Mouse (Mus musculus) left cerebral cortex, adult 9 months (tissue): ENCODE data around the gene Gsx1.

ENCODE experiments used
- DNase-seq, 2 experiments: peaks; one replicate each; pipeline ENCODE4 v3.0.0; 2022; ENCODE audit warnings: low spot score in 2 of 2

Gene Gsx1

GRCm38 (mm10) chr5:147188571-147188975 lies at the start of gene Gsx1:
TSS of gene Gsx1 (plus strand) at chr5:147188696.
- no peak for DNase-seq

GRCm38 (mm10) chr5:147147340-147147739 lies 41.2 kb upstream of the Gsx1 start:
- DNase-seq = no peak

GRCm38 (mm10) chr5:147154806-147155371 lies 33.6 kb upstream of the Gsx1 start:
- DNase-seq = no peak

GRCm38 (mm10) chr5:147155449-147156133 lies 32.9 kb upstream of the Gsx1 start:
- peak in 1 of 2 experiments; percentile 12 for DNase-seq

GRCm38 (mm10) chr5:147156376-147156775 lies 32.1 kb upstream of the Gsx1 start:
- DNase-seq = no peak

- DNase-seq = no peak
Observed at GRCm38 (mm10) chr5:147157441-147157840, 31.1 kb upstream of the Gsx1 start.

- DNase-seq = no peak
Observed at GRCm38 (mm10) chr5:147159320-147159719, 29.2 kb upstream of the Gsx1 start.

- no peak for DNase-seq
Observed at GRCm38 (mm10) chr5:147159792-147160191, 28.7 kb upstream of the Gsx1 start.

GRCm38 (mm10) chr5:147165060-147165459 lies 23.4 kb upstream of the Gsx1 start:
- DNase-seq = no peak

- no peak for DNase-seq
Observed at GRCm38 (mm10) chr5:147170088-147170487, 18.4 kb upstream of the Gsx1 start.

GRCm38 (mm10) chr5:147174046-147174445 lies 14.4 kb upstream of the Gsx1 start:
- no peak for DNase-seq

GRCm38 (mm10) chr5:147185174-147185915 lies 3.2 kb upstream of the Gsx1 start:
- DNase-seq = no peak

- DNase-seq = no peak
Observed at GRCm38 (mm10) chr5:147186001-147186431, 2.5 kb upstream of the Gsx1 start.

- DNase-seq = no peak
Observed at GRCm38 (mm10) chr5:147186781-147187551, 1.5 kb upstream of the Gsx1 start.

- no peak for DNase-seq
Observed at GRCm38 (mm10) chr5:147187552-147188170, 835 bp upstream of the Gsx1 start.

- no peak for DNase-seq
Observed at GRCm38 (mm10) chr5:147189156-147189555, 660 bp downstream of the Gsx1 start.

GRCm38 (mm10) chr5:147189836-147190602 lies 1.5 kb downstream of the Gsx1 start:
- no peak for DNase-seq

- no peak for DNase-seq
Observed at GRCm38 (mm10) chr5:147190885-147191284, 2.4 kb downstream of the Gsx1 start.

- DNase-seq = no peak
Observed at GRCm38 (mm10) chr5:147191801-147192575, 3.5 kb downstream of the Gsx1 start.

GRCm38 (mm10) chr5:147192576-147192960 lies 4.1 kb downstream of the Gsx1 start:
- DNase-seq = no peak
